Mouse (Mus musculus) CD4-positive, CD25-positive, alpha-beta regulatory T cell, adult 2 months (primary cell): Measurements from ENCODE around the gene Marf1.
"Not testable (repeated sequence)": the region's sequence is repeated elsewhere in the genome, so short reads cannot be mapped to it uniquely, and the experiment has no call there.

Experiments
- DNase-seq: peaks from one replicate; pipeline ENCODE4 v3.0.0-alpha.2; 2012; ENCODE audit warnings: low read depth, low spot score

Marf1 gene

GRCm38 (mm10) chr16:14162988-14163416 lies at the start of gene Marf1, which contains the start of gene Nde1:
Gene Marf1, minus strand, starts transcription at chr16:14163351.
Gene Nde1, plus strand, starts transcription at chr16:14163275.
- peak; percentile 91 for DNase-seq

DNA sequence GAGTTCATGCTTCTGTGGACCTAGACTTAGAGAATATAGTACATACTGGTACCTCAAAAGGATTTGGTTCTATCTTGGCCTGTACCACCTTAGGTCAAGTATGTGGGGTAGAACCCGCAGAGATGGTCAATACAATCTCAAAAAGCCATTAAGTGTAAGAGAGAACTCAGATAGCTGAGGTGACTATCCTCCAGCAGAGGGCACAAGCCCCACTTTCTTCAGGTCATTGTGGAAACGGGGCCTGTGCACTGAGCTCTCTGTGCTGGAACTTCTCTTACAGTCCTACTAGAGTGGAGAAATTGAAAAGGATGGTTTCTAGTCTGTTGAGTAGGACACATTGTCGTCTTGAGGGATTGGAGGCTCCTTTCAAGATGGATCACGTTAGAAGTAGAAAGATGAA lies 35.6 kb upstream of the Marf1 start:
- DNase-seq = no peak

GRCm38 (mm10) chr16:14195427-14195826 lies 32.3 kb upstream of the Marf1 start:
- peak; percentile 77 for DNase-seq

- DNase-seq = no peak
Measured at GRCm38 (mm10) chr16:14194164-14194950, 31.2 kb upstream of the Marf1 start.

- no peak for DNase-seq
Measured at GRCm38 (mm10) chr16:14185516-14185915, 22.4 kb upstream of the Marf1 start.

DNA sequence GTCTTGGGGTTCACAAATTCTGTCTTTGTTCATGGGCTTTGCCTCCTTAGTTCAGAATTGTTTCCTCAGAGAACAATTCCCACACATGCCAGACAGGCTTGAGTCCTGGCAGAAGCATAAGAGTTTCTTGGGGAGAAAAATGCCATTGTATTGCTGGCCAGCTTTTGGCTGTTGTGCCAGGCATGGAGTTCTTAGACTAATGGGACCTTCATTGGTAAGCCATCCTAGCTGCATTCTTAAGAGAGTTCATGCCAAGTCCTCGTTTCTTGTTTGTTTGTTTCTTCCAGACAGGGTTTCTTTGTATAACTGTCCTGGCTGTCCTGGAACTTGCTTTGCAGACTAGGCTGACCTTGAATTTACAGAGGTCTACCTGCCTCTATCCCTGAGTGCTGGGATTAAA lies 20.7 kb upstream of the Marf1 start:
- no peak for DNase-seq

DNA sequence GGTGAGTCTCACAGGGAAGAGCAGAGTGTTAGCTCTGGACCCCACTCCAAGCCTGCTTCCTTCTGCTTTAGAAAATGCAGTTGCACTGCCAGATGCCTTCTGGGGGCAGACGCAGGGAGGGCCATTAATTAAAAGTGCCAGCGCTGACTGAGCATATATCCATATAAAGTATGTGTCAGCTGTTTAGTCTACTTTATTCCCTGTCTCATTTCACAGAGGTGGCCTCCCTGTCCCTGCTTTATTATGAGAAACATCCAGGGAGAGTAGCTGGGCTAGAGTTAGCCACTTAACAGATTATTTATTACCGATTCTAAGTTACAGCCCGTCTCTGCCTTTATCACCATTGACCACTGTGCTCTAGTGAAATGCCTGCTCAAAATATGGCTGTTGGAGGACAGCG lies 19.2 kb upstream of the Marf1 start:
- DNase-seq = no peak

- DNase-seq = no peak
Measured at GRCm38 (mm10) chr16:14180163-14180733, 17.1 kb upstream of the Marf1 start.

GRCm38 (mm10) chr16:14178041-14178440 lies 14.9 kb upstream of the Marf1 start:
- no peak for DNase-seq

DNA sequence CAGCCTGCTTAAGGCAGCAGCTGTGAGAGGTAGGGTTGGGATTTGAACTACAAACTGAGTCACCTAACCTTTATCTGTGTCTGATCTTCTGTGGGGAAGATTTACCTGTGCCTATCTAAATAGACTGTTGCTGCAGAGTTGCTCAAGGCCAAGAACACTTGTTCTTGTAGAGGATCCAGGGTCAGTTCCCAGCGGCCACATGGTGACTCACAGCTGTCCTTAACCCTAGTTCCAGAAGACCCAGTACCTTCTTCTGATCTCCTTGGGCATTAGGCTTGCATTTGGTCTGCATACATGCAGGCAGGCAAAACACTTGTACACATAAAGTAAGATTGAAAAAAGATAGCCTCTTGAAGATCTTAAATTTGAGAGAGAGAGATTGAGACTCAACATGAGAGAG lies 6.6 kb upstream of the Marf1 start:
- DNase-seq = no peak

DNA sequence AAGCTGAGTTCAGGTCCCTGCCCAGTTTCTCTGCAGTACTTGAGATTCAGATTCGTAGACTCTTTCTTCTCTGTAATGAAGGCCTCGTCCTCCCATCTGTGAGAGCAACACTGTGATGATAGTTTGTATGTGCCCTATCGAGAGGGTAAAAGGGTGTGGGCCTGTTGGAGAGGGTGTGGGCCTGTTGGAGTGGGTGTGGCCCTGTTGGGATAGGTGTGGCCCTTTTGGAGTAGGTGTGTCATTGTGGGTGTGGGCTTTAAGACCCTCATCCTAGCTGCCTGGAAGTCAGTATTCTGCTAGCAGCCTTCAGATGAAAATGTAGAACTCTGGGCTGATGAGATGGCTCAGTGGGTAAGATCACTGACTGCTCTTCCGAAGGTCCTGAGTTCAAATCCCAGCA lies 3.3 kb upstream of the Marf1 start:
- DNase-seq = no peak

- DNase-seq = no peak
Measured at GRCm38 (mm10) chr16:14163731-14164130, 580 bp upstream of the Marf1 start.

- no peak for DNase-seq
Measured at GRCm38 (mm10) chr16:14160941-14161340, 2.2 kb downstream of the Marf1 start.

DNA sequence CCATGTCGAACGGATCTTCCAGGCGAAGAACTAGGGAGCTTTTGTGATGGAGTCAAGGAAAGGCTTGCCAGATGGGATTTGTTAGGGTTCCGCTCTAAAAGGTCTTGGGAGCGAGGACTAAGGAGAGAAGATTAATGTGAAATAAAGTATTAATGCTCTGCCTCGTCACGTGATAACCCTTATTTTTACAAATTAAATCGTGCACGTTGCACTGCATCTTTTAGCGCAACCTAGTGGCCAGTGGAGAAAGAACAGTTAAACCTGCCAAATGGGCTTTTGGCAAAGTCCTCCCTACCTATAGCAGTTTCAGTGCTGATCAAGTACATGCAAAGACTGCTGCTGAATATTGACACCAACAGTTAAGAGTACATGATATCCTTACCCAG lies 3.4 kb downstream of the Marf1 start:
- peak; percentile 87 for DNase-seq

- DNase-seq = peak; percentile 99
Measured at GRCm38 (mm10) chr16:14158936-14159745, 4.0 kb downstream of the Marf1 start.

DNA sequence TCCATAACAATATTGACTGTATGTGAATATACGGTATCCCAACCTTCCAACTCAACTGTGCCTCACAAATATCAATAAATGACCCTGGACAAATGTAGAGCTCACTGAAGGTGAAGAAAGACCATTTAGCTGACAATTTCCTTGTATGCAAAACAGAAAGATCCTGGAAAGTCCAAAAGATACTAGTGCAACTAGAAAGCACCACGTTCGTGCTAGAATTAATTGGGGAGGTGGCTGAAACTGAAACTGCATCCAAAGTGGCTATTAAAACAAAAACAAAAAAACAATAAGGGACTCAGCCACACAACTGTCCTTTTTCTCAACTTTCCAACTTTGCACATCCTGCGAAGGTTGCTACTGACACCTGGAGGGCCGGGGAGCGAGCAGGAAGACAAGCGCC lies 4.6 kb downstream of the Marf1 start:
- no peak for DNase-seq

DNA sequence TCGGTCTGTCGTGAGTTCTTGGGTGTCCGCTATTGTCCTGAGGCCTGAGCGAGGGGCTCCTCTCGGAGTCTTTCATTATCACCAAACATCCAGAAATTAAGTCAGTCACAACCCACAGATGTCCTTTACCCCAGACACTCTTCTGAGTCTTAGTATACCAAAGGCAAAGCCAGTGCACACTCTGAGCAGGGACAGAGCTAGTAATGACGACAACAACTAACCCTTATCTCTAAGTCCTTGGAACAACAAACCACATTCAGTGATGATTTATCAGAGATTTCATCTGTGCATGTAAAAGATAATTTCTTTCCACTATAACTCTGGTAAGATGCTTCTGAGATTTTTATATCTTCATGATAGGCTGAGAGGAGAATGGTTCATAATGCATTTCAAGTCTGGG lies 6.8 kb downstream of the Marf1 start:
- no peak for DNase-seq

DNA sequence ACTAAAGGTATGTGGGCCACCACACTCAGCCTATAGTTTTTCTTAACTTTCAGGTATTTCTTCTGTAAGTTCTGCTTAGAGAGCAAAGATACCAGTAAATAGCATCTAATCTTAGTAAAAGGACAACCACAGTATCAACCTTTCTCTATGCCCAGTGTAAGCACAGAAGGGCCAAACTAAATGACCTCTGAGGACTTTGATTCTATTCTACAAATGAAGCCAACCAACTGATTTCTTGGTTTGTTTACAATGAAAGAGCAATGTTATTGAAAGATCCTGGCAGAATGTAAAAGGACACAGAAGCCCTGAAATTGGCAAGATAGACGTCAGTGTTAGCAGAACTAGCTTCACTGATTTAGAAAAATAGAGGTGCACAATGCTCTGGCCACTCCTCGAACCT lies 7.5 kb downstream of the Marf1 start:
- DNase-seq = not testable (repeated sequence)

DNA sequence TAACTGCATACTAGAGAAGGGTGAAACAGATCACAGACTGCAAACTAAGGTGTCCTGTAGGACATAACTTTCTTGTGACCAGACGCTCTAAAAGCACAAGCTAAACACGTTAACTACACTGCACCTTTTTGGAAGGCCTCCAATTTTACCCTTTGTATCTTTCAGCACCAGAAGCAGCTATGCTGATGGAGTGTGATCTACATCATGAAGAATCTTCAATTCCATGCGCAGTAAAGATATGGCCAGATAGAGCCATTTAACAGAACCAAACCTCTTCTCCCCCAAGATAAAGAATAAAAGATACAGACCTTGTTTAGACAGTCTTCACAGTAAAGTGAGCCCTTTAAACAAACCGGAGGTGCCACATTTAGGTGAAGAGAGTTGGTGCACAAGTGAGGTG lies 11.4 kb downstream of the Marf1 start:
- no peak for DNase-seq

- peak; percentile 25 for DNase-seq
Measured at GRCm38 (mm10) chr16:14147712-14148111, 15.4 kb downstream of the Marf1 start.

DNA sequence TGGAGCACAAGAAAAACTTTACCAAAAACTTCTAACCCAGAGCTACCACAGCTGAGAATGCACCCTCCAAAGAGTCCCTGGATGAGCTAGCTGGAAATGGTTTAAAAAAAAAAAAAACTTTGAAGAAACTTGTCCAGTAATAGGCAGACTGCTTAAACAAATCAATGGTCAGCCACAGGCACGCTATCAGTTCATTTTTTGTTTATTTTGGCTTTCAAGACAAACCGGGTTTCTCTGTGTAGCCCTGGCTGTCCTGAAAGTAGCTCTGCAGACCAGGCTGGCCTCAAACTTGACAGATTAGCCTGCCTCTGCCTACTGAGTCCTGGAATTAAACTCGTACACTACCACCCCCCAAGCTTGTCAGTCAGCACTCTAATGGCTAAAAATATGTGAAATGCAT lies 19.9 kb downstream of the Marf1 start:
- no peak for DNase-seq

DNA sequence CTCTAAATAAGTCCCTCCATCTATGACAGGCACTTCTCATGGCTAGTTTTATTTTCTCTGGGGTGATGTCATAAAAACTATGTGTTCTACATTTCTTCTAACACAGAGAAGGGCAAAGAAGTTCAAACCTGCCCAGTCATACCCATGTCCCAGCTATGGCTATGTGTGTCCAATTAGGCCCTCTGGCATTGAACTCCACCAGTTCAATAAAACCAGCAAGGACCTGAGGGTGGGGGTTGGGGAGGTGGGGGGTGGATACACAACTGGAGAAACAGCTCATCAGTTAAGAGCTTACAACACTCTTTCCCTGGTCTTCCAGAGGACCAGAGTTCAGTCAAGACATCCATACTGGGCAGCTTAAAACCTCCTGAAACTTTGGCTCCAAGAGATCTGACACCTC lies 24.0 kb downstream of the Marf1 start:
- DNase-seq = no peak
